Mouse (Mus musculus) ES-E14 (cell line): Measurements from ENCODE around the gene Vps26a. TPM values are rescaled to one million over a fixed set of nuclear protein-coding genes. Genes with fewer than 3 reads are reported as not detected.

Experiments used
- DNase-seq: peaks from one replicate; pipeline ENCODE4 v3.0.0-alpha.2; 2013; ENCODE audit warnings: low read depth, low spot score
- H3K27ac ChIP-seq: 2 replicates; pipeline ENCODE4 v1.5.1; 2012; ENCODE audit warnings: low read depth, mild to moderate bottlenecking, low read length, moderate library complexity, mixed read lengths; ENCODE audit not compliant: poor library complexity, insufficient read depth, severe bottlenecking
- H3K36me3 ChIP-seq: 2 replicates; pipeline ENCODE4 v1.6.1; 2012; ENCODE audit warnings: mild to moderate bottlenecking, low read length, moderate library complexity, mixed read lengths; ENCODE audit not compliant: control insufficient read depth, poor library complexity, insufficient read depth, severe bottlenecking
- H3K4me1 ChIP-seq, 2 experiments: fragments of 150-350 bp in 1 of 2; sonication (generic) in 1 of 2; 2 replicates each; pipeline ENCODE4 v1.6.1; 2012; ENCODE audit warnings: low read length in 2 of 2, mild to moderate bottlenecking in 1 of 2, mixed read lengths in 1 of 2; ENCODE audit not compliant: control insufficient read depth in 2 of 2, insufficient read depth in 2 of 2, poor library complexity in 1 of 2
- H3K4me3 ChIP-seq, 2 experiments: fragments of 150-350 bp in 1 of 2; sonication (generic) in 1 of 2; 2 replicates each; pipeline ENCODE4 v1.5.1; 2012; ENCODE audit warnings: low read length in 2 of 2, low read depth in 1 of 2, mild to moderate bottlenecking in 1 of 2, mixed read lengths in 1 of 2; ENCODE audit not compliant: insufficient read depth in 1 of 2, poor library complexity in 1 of 2, severe bottlenecking in 1 of 2
- H3K9ac ChIP-seq: 2 replicates; pipeline ENCODE4 v1.6.1; 2012; ENCODE audit warnings: low read depth, mild to moderate bottlenecking, low read length, mixed read lengths; ENCODE audit not compliant: poor library complexity, insufficient read depth, severe bottlenecking
- H3K9me3 ChIP-seq: fragments of 150-350 bp; sonication (generic); 2 replicates; pipeline ENCODE4 v1.6.1; 2012; ENCODE audit warnings: low read depth, mild to moderate bottlenecking, low read length; ENCODE audit not compliant: control insufficient read depth, insufficient read depth
- CHD2 ChIP-seq: IDR thresholded peaks from 2 replicates; pipeline ENCODE4 v1.6.1; 2014; ENCODE audit warnings: mild to moderate bottlenecking, low read depth, low read length, inconsistent platforms
- HCFC1 ChIP-seq: IDR thresholded peaks from 2 replicates; pipeline ENCODE4 v1.6.1; 2012; ENCODE audit warnings: low read length, inconsistent platforms, borderline replicate concordance; ENCODE audit not compliant: insufficient read depth
- MAFK ChIP-seq: IDR thresholded peaks from 2 replicates; pipeline ENCODE4 v1.6.1; 2014; ENCODE audit warnings: mild to moderate bottlenecking, low read depth, low read length, inconsistent platforms; ENCODE audit not compliant: insufficient read depth
- ZC3H11A ChIP-seq: IDR thresholded peaks from 2 replicates; pipeline ENCODE4 v1.6.1; 2012; ENCODE audit warnings: low read depth, mild to moderate bottlenecking, inconsistent platforms, low read length, borderline replicate concordance
- ZNF384 ChIP-seq: IDR thresholded peaks from 2 replicates; pipeline ENCODE4 v1.6.1; 2012; ENCODE audit warnings: low read depth, low read length, inconsistent platforms
- in situ Hi-C, 2 experiments: fragments of 600-800 bp; cut with MboI; formaldehyde crosslinking; loops; one replicate each; pipeline ENCODE4 v1.15.1; 2025; ENCODE audit warnings: low sequenced_read_pairs in 2 of 2, inconsistent platforms in 1 of 2; ENCODE audit not compliant: unreplicated experiment in 2 of 2
- total RNA-seq: library from RNA; depleted of rRNA; stranded (reverse); fragments of 300-350 nt; gene quantifications from 2 replicates; pipeline ENCODE4 v1.2.3, GENCODE M21; 2012

The Vps26a gene
- total RNA-seq, 1 experiment, result 32.1 TPM

DNA sequence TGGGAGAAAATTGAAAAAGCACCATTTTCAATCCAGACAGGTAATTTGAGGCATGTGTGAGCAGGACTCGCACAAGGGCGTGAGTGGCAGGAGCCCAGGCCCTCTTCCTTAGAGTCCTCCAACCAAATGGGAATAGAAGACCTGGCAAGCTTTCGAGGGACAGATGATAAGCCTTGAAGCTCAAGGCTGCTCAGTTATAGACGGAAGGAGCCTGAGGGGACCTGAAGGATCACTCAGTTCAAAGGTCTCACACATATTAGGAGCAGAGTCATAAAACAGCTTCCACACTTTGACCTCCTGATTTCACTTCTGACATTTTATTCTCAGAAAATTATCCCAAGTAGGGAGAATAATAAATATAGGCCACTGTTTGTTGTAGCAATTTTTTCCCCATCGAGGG is 67.2 kb downstream of the Vps26a start:
- in situ Hi-C loops, result no loop called here
- no peak overlapping the region for H3K9ac ChIP-seq
- H3K4me3 ChIP-seq, result no peak overlapping the region
- H3K4me1 ChIP-seq, result no peaks in the 10 kb centered on the region; a peak in 1 of 4 replicates
- no peaks in the 10 kb centered on the region for H3K9me3 ChIP-seq
- no peak overlapping the region for H3K27ac ChIP-seq
- DNase-seq, result no peak
- no peaks in the 10 kb centered on the region for H3K36me3 ChIP-seq
- TF ChIP-seq HCFC1 (no peak), ZC3H11A (no peak), CHD2 (no peak), ZNF384 (no peak), MAFK (no peak)

DNA sequence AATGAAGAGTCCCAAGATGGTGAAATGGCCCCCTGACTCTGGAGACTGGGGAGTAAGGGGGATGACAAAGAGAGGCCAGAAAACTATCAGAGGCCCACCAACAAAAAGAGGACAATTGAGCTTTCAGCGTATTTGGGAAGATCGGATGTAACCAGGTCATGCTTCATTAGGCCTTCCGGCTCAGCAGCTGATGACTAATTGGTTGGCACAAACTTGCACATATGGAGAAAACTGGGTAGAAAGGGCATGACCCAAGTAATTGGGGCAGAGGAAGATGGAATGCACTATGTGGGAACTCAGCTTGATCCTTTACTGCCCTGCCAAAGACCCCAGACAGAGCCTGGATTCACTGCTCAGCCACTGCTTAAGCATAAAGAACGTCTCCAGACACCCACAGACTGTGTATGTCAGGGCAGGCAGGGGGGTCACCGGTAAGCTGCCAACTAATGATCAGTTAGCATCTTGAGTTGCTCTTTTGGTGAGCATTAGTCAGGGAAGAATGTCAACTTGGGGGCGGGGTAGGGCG is 67.7 kb downstream of the Vps26a start:
- no peak for DNase-seq
- Histone ChIP-seq H3K9ac (no peak overlapping the region), H3K4me1 (no peaks in the 10 kb centered on the region; a peak in 1 of 4 replicates), H3K27ac (no peak overlapping the region), H3K4me3 (no peak overlapping the region), H3K9me3 (no peaks in the 10 kb centered on the region), H3K36me3 (no peaks in the 10 kb centered on the region)
- no peak for TF ChIP-seq HCFC1
- no peak for TF ChIP-seq MAFK
- TF ChIP-seq ZC3H11A, result no peak
- in situ Hi-C loops, result no loop called here

GRCm38 (mm10) chr10:62413606-62413982 is 73.0 kb downstream of the Vps26a start:
- Histone ChIP-seq H3K36me3 (no peaks in the 10 kb centered on the region), H3K9ac (no peak overlapping the region), H3K4me1 (peaks cover 0 to 5% of the 10 kb centered on the region in 2 experiments; a peak in 1 of 4 replicates), H3K4me3 (no peak overlapping the region), H3K27ac (no peak overlapping the region), H3K9me3 (no peaks in the 10 kb centered on the region)
- in situ Hi-C loops, result no loop called here
- TF ChIP-seq CHD2, result no peak
- TF ChIP-seq ZNF384, result no peak
- TF ChIP-seq HCFC1, result no peak
- TF ChIP-seq MAFK, result no peak
- TF ChIP-seq ZC3H11A, result no peak
- no peak for DNase-seq

DNA sequence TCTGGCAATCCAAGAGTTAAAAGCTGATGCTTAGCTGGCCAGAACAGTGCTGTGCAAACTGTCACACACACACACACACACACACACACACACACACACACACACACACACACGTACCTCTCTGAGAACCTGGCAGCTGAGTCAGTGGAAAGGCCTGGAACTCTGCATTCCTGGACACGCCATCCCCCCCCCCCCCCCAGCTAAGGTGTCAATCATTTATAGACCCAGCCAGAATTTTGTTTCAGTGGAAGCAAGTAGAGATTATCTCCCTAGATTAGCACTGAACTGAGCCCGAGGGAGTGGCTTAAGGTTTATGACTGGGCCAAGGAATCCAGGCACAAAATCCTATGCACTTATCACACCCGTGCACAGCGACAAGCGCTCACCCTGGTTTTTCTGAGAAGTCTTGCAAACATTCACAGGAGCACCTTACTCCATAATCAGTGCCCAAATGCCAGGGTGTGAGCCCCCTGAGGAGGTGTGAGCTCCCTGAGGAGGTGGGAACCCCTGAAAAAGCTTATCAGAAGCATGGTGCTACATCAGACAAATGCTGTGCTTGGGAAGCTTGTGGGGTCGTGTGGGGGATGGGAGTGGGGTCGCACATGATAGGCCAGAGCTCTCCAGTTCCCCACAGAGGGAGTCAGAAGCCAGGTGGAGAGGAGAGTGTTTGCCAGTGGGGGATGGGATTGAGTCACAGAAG is 73.5 kb downstream of the Vps26a start:
- no peak overlapping the region for H3K4me3 ChIP-seq
- TF ChIP-seq ZC3H11A (no peak), CHD2 (no peak), MAFK (no peak), ZNF384 (no peak), HCFC1 (no peak)

More for the DNA sequence above, 73.5 kb downstream of the Vps26a start:
- Histone ChIP-seq H3K4me1 (peaks cover 0 to 5% of the 10 kb centered on the region in 2 experiments; a peak in 1 of 4 replicates), H3K9ac (no peak overlapping the region), H3K9me3 (no peaks in the 10 kb centered on the region), H3K36me3 (no peaks in the 10 kb centered on the region), H3K27ac (no peak overlapping the region)
- in situ Hi-C loops, result no loop called here
- DNase-seq, result no peak
